Mouse (Mus musculus): ENCODE results near the gene Lifr. TPM values are rescaled to one million over a fixed set of nuclear protein-coding genes. Genes with fewer than 3 reads are reported as not detected.

The Lifr gene
- polyA plus RNA-seq, 1 experiment from 2014 or later = 29.3 TPM

- Histone ChIP-seq H3K27me3 (replicated peaks; ENCODE audit: control insufficient read depth, insufficient read depth, low read length) (no peaks in the 10 kb centered on the region), H3K9ac (ENCODE audit: low read length) (no peak overlapping the region), H3K9me3 (ENCODE audit: control insufficient read depth, low read length) (no peaks in the 10 kb centered on the region), H3K4me1 (replicated peaks; ENCODE audit: control insufficient read depth, insufficient read depth, low read length) (peaks cover 17% of the 10 kb centered on the region), H3K27ac (ENCODE audit: low read depth) (no peak overlapping the region), H3K36me3 (ENCODE audit: control insufficient read depth, insufficient read depth, low read length) (no peaks in the 10 kb centered on the region), H3K4me2 (ENCODE audit: low read length) (no peak overlapping the region), H3K4me3 (ENCODE audit: low read depth, low read length) (no peak overlapping the region)
- DNase-seq (ENCODE audit: low spot score) (no peak), ATAC-seq (replicated peaks; ENCODE audit: low FRiP score, low TSS enrichment, low read depth) (no peak)
- 55% methylated on average over 2 of the region's 2 CpGs for WGBS
These were observed 1.7 kb upstream of the Lifr start for GRCm38 (mm10) chr15:7088691-7089090.

- Histone ChIP-seq H3K4me3 (ENCODE audit: low read depth, low read length) (no peak overlapping the region), H3K27me3 (replicated peaks; ENCODE audit: control insufficient read depth, insufficient read depth, low read length) (no peaks in the 10 kb centered on the region), H3K27ac (ENCODE audit: low read depth) (no peak overlapping the region), H3K4me1 (replicated peaks; ENCODE audit: control insufficient read depth, insufficient read depth, low read length) (peaks cover 7% of the 10 kb centered on the region; the same call in 1 of the 2 replicates), H3K9ac (ENCODE audit: low read length) (no peak overlapping the region), H3K36me3 (ENCODE audit: control insufficient read depth, insufficient read depth, low read length) (no peaks in the 10 kb centered on the region), H3K4me2 (ENCODE audit: low read length) (no peak overlapping the region), H3K9me3 (ENCODE audit: control insufficient read depth, low read length) (no peaks in the 10 kb centered on the region)
- ATAC-seq (replicated peaks; ENCODE audit: low FRiP score, low TSS enrichment, low read depth) (no peak), DNase-seq (ENCODE audit: low spot score) (no peak)
- 35% methylated on average over 8 of the region's 8 CpGs for WGBS
These were observed 1.9 kb downstream of the Lifr start for GRCm38 (mm10) chr15:7092321-7092720.

GRCm38 (mm10) chr15:7099406-7099805 is 9.0 kb downstream of the Lifr start:
- H3K36me3 ChIP-seq (ENCODE audit: control insufficient read depth, insufficient read depth, low read length) = no peaks in the 10 kb centered on the region
- peaks cover 2% of the 10 kb centered on the region; the same call in 1 of the 2 replicates for H3K4me1 ChIP-seq (replicated peaks; ENCODE audit: control insufficient read depth, insufficient read depth, low read length)
- no peak overlapping the region for H3K9ac ChIP-seq (ENCODE audit: low read length)
- no peak overlapping the region for H3K4me2 ChIP-seq (ENCODE audit: low read length)
- no peak overlapping the region for H3K27ac ChIP-seq (ENCODE audit: low read depth)
- ATAC-seq (replicated peaks; ENCODE audit: low FRiP score, low TSS enrichment, low read depth) (no peak), DNase-seq (ENCODE audit: low spot score) (no peak)
- 87% methylated on average over 1 of the region's 1 CpGs for WGBS
- H3K9me3 ChIP-seq (ENCODE audit: control insufficient read depth, low read length) = no peaks in the 10 kb centered on the region
- no peak overlapping the region for H3K4me3 ChIP-seq (ENCODE audit: low read depth, low read length)
- H3K27me3 ChIP-seq (replicated peaks; ENCODE audit: control insufficient read depth, insufficient read depth, low read length) = no peaks in the 10 kb centered on the region

GRCm38 (mm10) chr15:7100226-7100625 is 9.8 kb downstream of the Lifr start:
- 85% methylated on average over 6 of the region's 6 CpGs for WGBS
- H3K36me3 ChIP-seq (ENCODE audit: control insufficient read depth, insufficient read depth, low read length) = no peaks in the 10 kb centered on the region
- H3K4me3 ChIP-seq (ENCODE audit: low read depth, low read length) = no peak overlapping the region
- no peak overlapping the region for H3K9ac ChIP-seq (ENCODE audit: low read length)
- H3K9me3 ChIP-seq (ENCODE audit: control insufficient read depth, low read length) = no peaks in the 10 kb centered on the region
- ATAC-seq (replicated peaks; ENCODE audit: low FRiP score, low TSS enrichment, low read depth) (no peak), DNase-seq (ENCODE audit: low spot score) (no peak)
- no peak overlapping the region for H3K4me2 ChIP-seq (ENCODE audit: low read length)
- peaks cover 10% of the 10 kb centered on the region; the same call in 1 of the 2 replicates for H3K4me1 ChIP-seq (replicated peaks; ENCODE audit: control insufficient read depth, insufficient read depth, low read length)
- no peaks in the 10 kb centered on the region for H3K27me3 ChIP-seq (replicated peaks; ENCODE audit: control insufficient read depth, insufficient read depth, low read length)
- no peak overlapping the region for H3K27ac ChIP-seq (ENCODE audit: low read depth)

DNA sequence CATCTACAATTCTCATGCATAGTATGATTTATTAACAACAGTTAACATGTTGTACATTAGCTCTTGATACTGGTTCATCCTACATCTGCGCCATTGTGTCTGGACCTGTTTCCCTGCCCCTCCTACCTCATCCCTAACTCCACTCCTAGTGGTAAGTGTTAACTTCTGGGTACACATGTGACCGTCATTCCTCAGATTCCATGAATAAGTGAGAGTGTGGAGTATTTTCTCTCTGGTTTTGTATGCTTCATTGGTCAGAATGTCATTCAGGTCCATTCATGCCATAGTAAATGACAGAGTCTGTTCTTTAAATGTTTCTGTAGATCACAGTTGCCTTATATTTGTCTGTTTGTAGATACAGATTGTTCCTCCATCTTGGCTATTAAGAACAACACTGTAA is 12.6 kb downstream of the Lifr start:
- no peak overlapping the region for H3K4me2 ChIP-seq (ENCODE audit: low read length)
- no peak overlapping the region for H3K9ac ChIP-seq (ENCODE audit: low read length)
- ATAC-seq (replicated peaks; ENCODE audit: low FRiP score, low TSS enrichment, low read depth) (no peak), DNase-seq (ENCODE audit: low spot score) (no peak)
- H3K36me3 ChIP-seq (ENCODE audit: control insufficient read depth, insufficient read depth, low read length) = no peaks in the 10 kb centered on the region
- H3K4me3 ChIP-seq (ENCODE audit: low read depth, low read length) = no peak overlapping the region
- peaks cover 10% of the 10 kb centered on the region; the same call in 1 of the 2 replicates for H3K4me1 ChIP-seq (replicated peaks; ENCODE audit: control insufficient read depth, insufficient read depth, low read length)
- WGBS = 83% methylated on average over 2 of the region's 2 CpGs
- no peaks in the 10 kb centered on the region for H3K9me3 ChIP-seq (ENCODE audit: control insufficient read depth, low read length)
- no peaks in the 10 kb centered on the region for H3K27me3 ChIP-seq (replicated peaks; ENCODE audit: control insufficient read depth, insufficient read depth, low read length)
- no peak overlapping the region for H3K27ac ChIP-seq (ENCODE audit: low read depth)

- 23% methylated on average over 5 of the region's 5 CpGs for WGBS
- no peak overlapping the region for H3K9ac ChIP-seq (ENCODE audit: low read length)
- DNase-seq (ENCODE audit: low spot score) = no peak
- ATAC-seq (replicated peaks; ENCODE audit: low FRiP score, low TSS enrichment, low read depth) = no peak
- H3K27me3 ChIP-seq (replicated peaks; ENCODE audit: control insufficient read depth, insufficient read depth, low read length) = no peaks in the 10 kb centered on the region
- H3K27ac ChIP-seq (ENCODE audit: low read depth) = no peak overlapping the region
- no peaks in the 10 kb centered on the region for H3K36me3 ChIP-seq (ENCODE audit: control insufficient read depth, insufficient read depth, low read length)
- H3K4me2 ChIP-seq (ENCODE audit: low read length) = no peak overlapping the region
- H3K9me3 ChIP-seq (ENCODE audit: control insufficient read depth, low read length) = no peaks in the 10 kb centered on the region
- H3K4me1 ChIP-seq (replicated peaks; ENCODE audit: control insufficient read depth, insufficient read depth, low read length) = peaks cover 10% of the 10 kb centered on the region; the same call in 1 of the 2 replicates
- H3K4me3 ChIP-seq (ENCODE audit: low read depth, low read length) = no peak overlapping the region
These were observed 14.8 kb downstream of the Lifr start for GRCm38 (mm10) chr15:7105224-7105623.

DNA sequence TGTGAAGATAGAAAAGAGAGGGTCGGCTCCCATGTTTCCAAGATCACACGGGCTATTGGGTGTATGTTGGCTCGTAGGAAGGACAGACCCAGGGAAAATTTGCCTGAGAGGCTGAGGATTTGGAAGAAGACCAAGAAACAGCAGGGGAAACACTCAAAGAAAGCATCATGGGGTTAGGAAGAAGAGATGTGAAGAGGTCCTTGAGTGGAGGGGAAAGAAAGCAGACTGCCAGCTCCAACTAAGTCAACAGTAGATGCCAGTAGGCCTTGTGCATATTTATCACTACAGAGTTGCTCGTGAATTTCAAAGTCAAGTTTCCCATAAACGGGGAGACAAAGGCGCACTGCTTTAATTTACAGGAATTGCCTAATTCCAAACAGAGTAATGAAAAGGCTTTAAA is 17.7 kb downstream of the Lifr start:
- DNase-seq (ENCODE audit: low spot score) (no peak), ATAC-seq (replicated peaks; ENCODE audit: low FRiP score, low TSS enrichment, low read depth) (no peak)
- 88% methylated on average over 6 of the region's 6 CpGs for WGBS
- H3K9ac ChIP-seq (ENCODE audit: low read length) = no peak overlapping the region
- H3K27ac ChIP-seq (ENCODE audit: low read depth) = no peak overlapping the region
- H3K4me1 ChIP-seq (replicated peaks; ENCODE audit: control insufficient read depth, insufficient read depth, low read length) = peaks cover 10% of the 10 kb centered on the region; the same call in 1 of the 2 replicates
- H3K9me3 ChIP-seq (ENCODE audit: control insufficient read depth, low read length) = no peaks in the 10 kb centered on the region
- no peaks in the 10 kb centered on the region for H3K36me3 ChIP-seq (ENCODE audit: control insufficient read depth, insufficient read depth, low read length)
- no peaks in the 10 kb centered on the region for H3K27me3 ChIP-seq (replicated peaks; ENCODE audit: control insufficient read depth, insufficient read depth, low read length)
- no peak overlapping the region for H3K4me2 ChIP-seq (ENCODE audit: low read length)
- no peak overlapping the region for H3K4me3 ChIP-seq (ENCODE audit: low read depth, low read length)

- H3K4me2 ChIP-seq (ENCODE audit: low read length) = no peak overlapping the region
- WGBS = 62% methylated on average over 6 of the region's 6 CpGs
These were observed 22.0 kb downstream of the Lifr start for GRCm38 (mm10) chr15:7112227-7112907.

DNA sequence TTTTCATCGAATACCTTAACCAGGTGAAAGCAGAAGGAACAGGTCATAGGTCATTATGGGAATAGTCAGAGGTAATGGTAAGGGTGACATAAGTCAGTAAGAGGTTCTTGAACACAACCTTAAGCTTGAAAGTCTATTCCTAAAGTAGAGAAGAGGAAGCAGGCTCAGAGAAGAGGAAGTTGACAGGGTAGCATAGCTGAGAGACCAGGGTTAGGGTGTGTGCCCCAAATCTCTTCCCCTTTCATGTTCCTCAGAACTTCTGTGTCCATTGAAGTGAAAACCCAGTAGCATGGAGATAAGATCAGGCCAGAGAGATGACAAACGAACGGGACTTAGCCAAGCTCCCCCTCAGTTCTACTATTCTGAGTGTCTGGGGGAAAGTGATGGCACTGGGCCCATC is 23.5 kb downstream of the Lifr start:
- no peak overlapping the region for H3K9ac ChIP-seq (ENCODE audit: low read length)
- DNase-seq (ENCODE audit: low spot score) (no peak), ATAC-seq (replicated peaks; ENCODE audit: low FRiP score, low TSS enrichment, low read depth) (no peak)
- H3K4me3 ChIP-seq (ENCODE audit: low read depth, low read length) = no peak overlapping the region
- peaks cover 6% of the 10 kb centered on the region for H3K4me1 ChIP-seq (replicated peaks; ENCODE audit: control insufficient read depth, insufficient read depth, low read length)
- H3K4me2 ChIP-seq (ENCODE audit: low read length) = no peak overlapping the region
- H3K36me3 ChIP-seq (ENCODE audit: control insufficient read depth, insufficient read depth, low read length) = no peaks in the 10 kb centered on the region
- no peaks in the 10 kb centered on the region for H3K27me3 ChIP-seq (replicated peaks; ENCODE audit: control insufficient read depth, insufficient read depth, low read length)
- WGBS = 78% methylated on average over 3 of the region's 3 CpGs
- H3K9me3 ChIP-seq (ENCODE audit: control insufficient read depth, low read length) = no peaks in the 10 kb centered on the region
- H3K27ac ChIP-seq (ENCODE audit: low read depth) = no peak overlapping the region

More at GRCm38 (mm10) chr15:7112227-7112907, 22.0 kb downstream of the Lifr start:
- Histone ChIP-seq H3K4me1 (replicated peaks; ENCODE audit: control insufficient read depth, insufficient read depth, low read length) (no peaks in the 10 kb centered on the region), H3K27ac (ENCODE audit: low read depth) (no peak overlapping the region), H3K9me3 (ENCODE audit: control insufficient read depth, low read length) (no peaks in the 10 kb centered on the region), H3K4me3 (ENCODE audit: low read depth, low read length) (no peak overlapping the region), H3K36me3 (ENCODE audit: control insufficient read depth, insufficient read depth, low read length) (no peaks in the 10 kb centered on the region), H3K27me3 (replicated peaks; ENCODE audit: control insufficient read depth, insufficient read depth, low read length) (no peaks in the 10 kb centered on the region), H3K9ac (ENCODE audit: low read length) (no peak overlapping the region)
- DNase-seq (ENCODE audit: low spot score) (no peak), ATAC-seq (replicated peaks; ENCODE audit: low FRiP score, low TSS enrichment, low read depth) (no peak)

All from intestine, embryonic 14.5 days (tissue).